Mouse (Mus musculus): ENCODE measurements around the gene Abat. TPM values are rescaled to one million over a fixed set of nuclear protein-coding genes. Genes with fewer than 3 reads are reported as not detected.
"Not testable (repeated sequence)": the region's sequence is repeated elsewhere in the genome, so short reads cannot be mapped to it uniquely, and the experiment has no call there.

Abat gene
- polyA plus RNA-seq, 1 experiment from 2014 or later: 111 TPM

DNA sequence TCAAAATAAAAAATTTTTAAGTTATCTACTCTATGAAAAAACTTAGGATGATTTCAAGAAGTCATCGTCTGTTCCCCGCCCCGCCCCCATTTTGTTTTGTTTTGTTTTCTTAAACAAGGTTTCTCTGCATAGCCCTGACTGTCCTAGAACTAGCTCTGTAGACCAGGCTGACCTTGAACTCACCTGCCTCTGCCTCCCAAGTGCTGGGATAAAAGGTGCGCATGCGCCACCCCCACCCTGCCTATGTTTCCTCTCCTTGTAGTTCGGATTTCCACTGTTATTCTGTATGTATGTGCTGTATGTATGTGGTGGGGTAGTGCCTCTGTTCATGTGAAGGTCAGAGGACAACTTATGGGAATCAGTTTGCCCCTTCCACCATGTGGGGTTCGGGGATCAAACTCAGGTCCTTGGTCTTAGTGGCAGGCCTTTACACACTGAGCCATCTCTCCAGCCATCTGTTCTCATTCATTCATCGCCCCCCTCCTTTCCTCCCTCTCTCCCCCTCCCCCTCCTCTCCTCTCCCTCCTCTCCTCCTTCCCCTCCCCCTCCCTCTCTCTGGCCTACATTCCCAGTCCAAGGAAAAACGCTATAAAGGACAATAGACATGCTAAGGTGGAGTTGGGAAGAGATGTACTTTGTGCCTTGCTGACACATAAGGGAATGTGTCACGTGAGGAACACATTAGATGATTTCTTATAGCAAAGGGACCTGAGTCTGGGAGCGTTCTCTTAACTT lies 21.4 kb downstream of the Abat start:
- Histone ChIP-seq H3K36me3 (0 out of 2 replicates have a peak, but pooled peaks cover 6% of the 10 kb centered on the region), H3K9me3 (replicated peaks) (no peaks in the 10 kb centered on the region), H3K4me3 (replicated peaks) (no peak overlapping the region), H3K4me1 (peaks cover 34% of the 10 kb centered on the region), H3K9ac (replicated peaks) (no peak overlapping the region), H3K4me2 (no peak overlapping the region), H3K27ac (replicated peaks) (0 out of 2 replicates have a peak overlapping the region, but pooled peaks have one; percentile 0), H3K27me3 (replicated peaks) (no peaks in the 10 kb centered on the region)
- ATAC-seq (ENCODE audit: low FRiP score): no peak
- 76% methylated on average over 11 of the region's 11 CpGs for WGBS

DNA sequence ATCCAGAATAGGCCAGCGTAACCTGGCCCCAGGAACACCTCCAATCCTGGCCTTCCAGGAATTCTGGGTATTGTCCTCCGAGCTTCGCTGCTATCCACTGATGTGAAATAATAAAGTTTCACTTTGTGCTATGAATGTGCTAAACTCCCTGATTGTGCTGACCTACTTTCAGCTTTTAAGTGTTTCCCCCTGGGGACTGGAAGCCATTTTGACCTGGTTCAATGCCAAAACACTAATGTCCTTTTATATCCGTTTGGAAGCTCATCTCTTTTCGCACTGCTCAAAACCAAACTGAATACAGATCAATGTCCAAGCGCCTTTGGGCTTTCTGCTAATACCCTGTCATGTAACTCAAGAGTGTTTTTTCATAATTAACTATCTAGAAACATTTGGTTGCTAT lies 22.2 kb downstream of the Abat start:
- Histone ChIP-seq H3K27me3 (replicated peaks) (no peaks in the 10 kb centered on the region), H3K36me3 (0 out of 2 replicates have a peak, but pooled peaks cover 6% of the 10 kb centered on the region), H3K4me2 (no peak overlapping the region), H3K4me3 (replicated peaks) (no peak overlapping the region), H3K9me3 (replicated peaks) (no peaks in the 10 kb centered on the region), H3K27ac (replicated peaks) (peak overlapping the region; percentile 0; the same call in 1 of the 2 replicates), H3K4me1 (peaks cover 35% of the 10 kb centered on the region), H3K9ac (replicated peaks) (no peak overlapping the region)
- no peak for ATAC-seq (ENCODE audit: low FRiP score)
- 65% methylated on average over 6 of the region's 6 CpGs for WGBS

DNA sequence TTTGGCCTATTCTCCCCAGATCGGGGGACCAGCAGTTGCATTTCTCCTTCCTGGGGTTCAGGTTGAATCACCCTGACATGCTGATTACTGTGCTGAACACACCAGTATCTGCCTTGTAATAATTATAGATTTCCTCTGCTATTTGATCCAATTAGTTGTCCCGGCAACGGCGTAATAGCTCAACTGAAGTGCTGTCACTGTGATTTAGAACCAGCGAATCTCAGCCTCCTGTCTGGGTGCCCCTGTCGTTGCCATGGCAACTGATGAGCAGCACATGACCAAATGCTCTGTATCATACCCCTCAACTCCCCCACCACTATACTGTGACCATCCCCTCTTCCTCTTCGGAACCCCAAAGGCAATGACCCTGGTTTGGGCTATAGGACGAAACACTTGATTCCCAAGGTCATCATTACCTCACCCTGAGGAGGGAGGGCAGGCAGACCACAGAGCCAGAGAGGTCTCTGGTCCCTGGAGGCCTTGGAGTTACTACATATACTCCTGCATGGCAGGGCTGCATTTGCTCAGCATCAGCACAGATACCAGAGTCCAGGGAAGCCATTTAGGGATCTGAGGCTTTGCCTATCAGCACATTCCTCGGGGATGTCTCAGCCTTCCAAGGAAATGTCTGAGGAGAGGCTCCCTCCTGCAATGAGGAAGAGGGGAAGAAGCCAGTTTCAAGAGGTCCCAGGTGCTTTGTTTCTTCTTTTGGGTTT lies 26.1 kb downstream of the Abat start:
- no peaks in the 10 kb centered on the region for H3K27me3 ChIP-seq (replicated peaks)
- H3K4me1 ChIP-seq: peaks cover 44% of the 10 kb centered on the region
- no peak overlapping the region for H3K4me3 ChIP-seq (replicated peaks)
- ATAC-seq (ENCODE audit: low FRiP score): peak; percentile 84
- peak overlapping the region; percentile 89 for H3K27ac ChIP-seq (replicated peaks)
- peak overlapping the region; percentile 39 for H3K4me2 ChIP-seq
- H3K36me3 ChIP-seq: 0 out of 2 replicates have a peak, but pooled peaks cover 4% of the 10 kb centered on the region
- H3K9me3 ChIP-seq (replicated peaks): no peaks in the 10 kb centered on the region
- WGBS: 5% methylated on average over 9 of the region's 9 CpGs
- H3K9ac ChIP-seq (replicated peaks): no peak overlapping the region

GRCm38 (mm10) chr16:8540859-8541314 lies 27.7 kb downstream of the Abat start:
- Histone ChIP-seq H3K27ac (replicated peaks) (peak overlapping the region; percentile 89), H3K9ac (replicated peaks) (peak overlapping the region; percentile 15), H3K27me3 (replicated peaks) (no peaks in the 10 kb centered on the region), H3K4me2 (peak overlapping the region; percentile 39), H3K9me3 (replicated peaks) (no peaks in the 10 kb centered on the region), H3K4me3 (replicated peaks) (no peak overlapping the region; the same call in 1 of the 2 replicates), H3K36me3 (0 out of 2 replicates have a peak, but pooled peaks cover 4% of the 10 kb centered on the region), H3K4me1 (peaks cover 35% of the 10 kb centered on the region)
- peak; percentile 67 for ATAC-seq (ENCODE audit: low FRiP score)
- WGBS: 17% methylated on average over 3 of the region's 3 CpGs

DNA sequence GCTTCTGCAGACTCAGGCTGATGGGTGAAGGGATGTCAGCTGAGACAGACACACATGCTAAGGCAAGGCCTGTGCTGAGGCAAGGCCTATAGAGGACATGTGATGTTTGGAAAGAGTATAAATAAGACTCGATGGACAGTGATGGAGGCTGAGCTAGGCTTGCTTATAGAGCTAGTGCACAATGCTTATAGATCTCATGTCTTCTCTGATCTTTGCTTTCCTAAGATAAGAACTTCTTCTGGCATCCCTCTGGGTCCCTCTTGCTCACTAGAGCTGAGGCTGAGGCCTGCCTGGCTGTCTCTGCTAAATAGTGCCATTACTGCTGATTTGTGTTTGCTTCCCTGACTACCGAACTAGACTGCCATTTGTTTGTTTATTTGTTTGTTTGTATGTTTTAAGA lies 34.6 kb downstream of the Abat start:
- Histone ChIP-seq H3K4me2 (no peak overlapping the region), H3K36me3 (peaks cover 14% of the 10 kb centered on the region), H3K27me3 (replicated peaks) (no peaks in the 10 kb centered on the region), H3K9me3 (replicated peaks) (no peaks in the 10 kb centered on the region), H3K4me1 (no peaks in the 10 kb centered on the region), H3K27ac (replicated peaks) (no peak overlapping the region), H3K4me3 (replicated peaks) (no peak overlapping the region), H3K9ac (replicated peaks) (no peak overlapping the region)
- ATAC-seq (ENCODE audit: low FRiP score): no peak
- 87% methylated on average over 2 of the region's 2 CpGs for WGBS

GRCm38 (mm10) chr16:8549506-8549905 lies 36.3 kb downstream of the Abat start:
- H3K4me3 ChIP-seq (replicated peaks): no peak overlapping the region
- H3K4me1 ChIP-seq: no peaks in the 10 kb centered on the region
- H3K9me3 ChIP-seq (replicated peaks): 0 out of 2 replicates have a peak, but pooled peaks cover 2% of the 10 kb centered on the region
- no peak for ATAC-seq (ENCODE audit: low FRiP score)
- H3K36me3 ChIP-seq: peaks cover 22% of the 10 kb centered on the region
- no peak overlapping the region for H3K9ac ChIP-seq (replicated peaks)
- 67% methylated on average over 9 of the region's 9 CpGs for WGBS
- no peak overlapping the region for H3K4me2 ChIP-seq
- H3K27me3 ChIP-seq (replicated peaks): no peaks in the 10 kb centered on the region
- H3K27ac ChIP-seq (replicated peaks): no peak overlapping the region

GRCm38 (mm10) chr16:8554351-8554750 lies 41.1 kb downstream of the Abat start:
- Histone ChIP-seq H3K4me3 (replicated peaks) (no peak overlapping the region), H3K9ac (replicated peaks) (no peak overlapping the region), H3K4me1 (no peaks in the 10 kb centered on the region), H3K36me3 (peaks cover 16% of the 10 kb centered on the region), H3K4me2 (no peak overlapping the region), H3K27me3 (replicated peaks) (no peaks in the 10 kb centered on the region), H3K9me3 (replicated peaks) (0 out of 2 replicates have a peak, but pooled peaks cover 2% of the 10 kb centered on the region), H3K27ac (replicated peaks) (no peak overlapping the region)
- ATAC-seq (ENCODE audit: low FRiP score): no peak
- WGBS: 90% methylated on average over 3 of the region's 3 CpGs

- not testable (repeated sequence) for H3K27ac ChIP-seq (replicated peaks); ATAC-seq (ENCODE audit: low FRiP score); H3K4me3 ChIP-seq (replicated peaks); H3K9ac ChIP-seq (replicated peaks); H3K4me2 ChIP-seq; H3K4me1 ChIP-seq; H3K9me3 ChIP-seq (replicated peaks); H3K27me3 ChIP-seq (replicated peaks)
- 95% methylated on average over 2 of the region's 2 CpGs for WGBS
- peaks cover 16% of the 10 kb centered on the region for H3K36me3 ChIP-seq
Measured at GRCm38 (mm10) chr16:8554751-8555150, 41.5 kb downstream of the Abat start.

GRCm38 (mm10) chr16:8555371-8555770 lies 42.1 kb downstream of the Abat start:
- not testable (repeated sequence) for H3K27me3 ChIP-seq (replicated peaks); H3K27ac ChIP-seq (replicated peaks); H3K4me1 ChIP-seq; H3K9ac ChIP-seq (replicated peaks); H3K4me3 ChIP-seq (replicated peaks); ATAC-seq (ENCODE audit: low FRiP score); H3K9me3 ChIP-seq (replicated peaks); H3K4me2 ChIP-seq
- H3K36me3 ChIP-seq: peaks cover 19% of the 10 kb centered on the region
- WGBS: 71% methylated on average over 3 of the region's 3 CpGs

DNA sequence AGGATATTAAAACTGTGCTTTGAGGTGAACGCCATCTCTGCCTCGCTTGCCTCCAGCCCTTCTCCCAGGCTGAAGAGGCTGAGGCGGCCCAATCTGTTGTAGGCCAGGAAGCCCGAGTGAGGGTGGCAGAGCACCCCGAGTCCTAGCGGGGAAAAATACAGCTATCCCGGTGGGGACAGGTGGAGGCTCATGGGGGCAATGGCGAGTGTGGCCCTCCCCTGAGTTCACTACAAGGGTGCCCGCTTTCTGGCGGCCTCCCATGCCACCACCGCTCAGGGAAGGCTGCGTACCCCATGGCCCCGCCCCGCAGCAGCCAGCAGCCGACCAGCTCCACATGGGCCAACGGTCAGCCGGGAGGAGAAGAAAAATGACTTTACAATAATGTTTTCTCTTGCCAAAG lies 46.9 kb downstream of the Abat start:
- 95% methylated on average over 17 of the region's 17 CpGs for whole genome bisulfite sequencing
- no peaks in the 10 kb centered on the region for H3K27me3 ChIP-seq (replicated peaks)
- no peaks in the 10 kb centered on the region for H3K4me1 ChIP-seq
- H3K36me3 ChIP-seq: peaks cover 10% of the 10 kb centered on the region; the same call in 1 of the 2 replicates
- no peak overlapping the region for H3K4me3 ChIP-seq (replicated peaks)
- H3K9ac ChIP-seq (replicated peaks): no peak overlapping the region
- ATAC-seq (ENCODE audit: low FRiP score): no peak
- no peak overlapping the region for H3K27ac ChIP-seq (replicated peaks)
- peaks cover 4% of the 10 kb centered on the region for H3K9me3 ChIP-seq (replicated peaks)
- H3K4me2 ChIP-seq: no peak overlapping the region

GRCm38 (mm10) chr16:8561101-8561500 lies 47.9 kb downstream of the Abat start:
- not testable (repeated sequence) for ATAC-seq (ENCODE audit: low FRiP score); H3K36me3 ChIP-seq; H3K4me2 ChIP-seq; H3K9ac ChIP-seq (replicated peaks); H3K4me3 ChIP-seq (replicated peaks); H3K27me3 ChIP-seq (replicated peaks); H3K4me1 ChIP-seq; H3K27ac ChIP-seq (replicated peaks); H3K9me3 ChIP-seq (replicated peaks)
- 47% methylated on average over 4 of the region's 4 CpGs for WGBS

DNA sequence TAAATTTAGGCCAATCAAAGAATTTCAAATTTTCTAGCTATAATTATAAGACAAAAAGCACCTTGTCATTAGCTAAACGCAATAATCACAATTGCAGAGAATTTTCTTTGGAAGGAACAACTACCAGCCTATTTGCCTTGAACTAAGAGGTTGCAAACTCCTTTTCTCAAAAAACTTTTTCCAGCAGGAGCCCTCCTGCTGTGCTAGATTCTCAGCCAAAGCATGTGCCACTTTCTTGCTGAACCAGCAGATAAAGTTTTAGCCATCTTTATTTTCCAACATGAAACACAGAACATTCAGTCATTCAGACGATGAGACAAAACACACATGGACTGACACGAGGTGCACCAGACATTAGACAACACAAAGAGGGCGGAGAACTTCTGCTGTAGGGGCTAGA lies 48.6 kb downstream of the Abat start:
- not testable (repeated sequence) for H3K27ac ChIP-seq (replicated peaks); H3K4me1 ChIP-seq; H3K9ac ChIP-seq (replicated peaks); H3K9me3 ChIP-seq (replicated peaks); H3K4me3 ChIP-seq (replicated peaks); ATAC-seq (ENCODE audit: low FRiP score); H3K27me3 ChIP-seq (replicated peaks); H3K4me2 ChIP-seq; H3K36me3 ChIP-seq
- 45% methylated on average over 4 of the region's 4 CpGs for WGBS

Data from neural tube, embryonic 15.5 days (tissue).